Mouse (Mus musculus): Measurements from ENCODE around the gene Fbxo9.

DNA sequence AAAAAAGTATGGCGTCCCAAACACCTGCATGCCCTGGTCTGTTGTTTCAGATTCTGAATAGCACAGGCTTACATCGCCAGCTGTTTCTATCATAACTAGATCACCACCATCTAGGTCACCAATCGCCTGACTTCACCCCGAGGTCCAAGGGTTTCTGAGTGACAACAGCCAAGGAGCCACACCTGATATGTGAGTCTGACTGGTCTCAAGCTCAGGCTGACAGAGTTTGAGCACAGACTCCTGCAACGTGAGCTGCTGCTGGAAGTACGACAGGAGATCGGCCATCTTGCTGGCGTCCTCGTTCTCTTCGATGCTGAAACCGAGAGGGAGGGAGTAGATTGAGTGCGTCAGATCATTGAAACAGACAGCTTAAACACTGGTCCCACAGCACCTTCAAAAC, 13.2 kb downstream of the Fbxo9 start:
- TF ChIP-seq TBP (conservative IDR thresholded peaks at IDR 0.05; ENCODE audit: low read depth, low read length) (no peak), POLR2A (IDR thresholded peaks at IDR 0.05; ENCODE audit: low read depth, low read length) (no peak), MEF2A (IDR thresholded peaks at IDR 0.05; ENCODE audit: borderline replicate concordance, low read depth, low read length) (no peak), CTCF (conservative IDR thresholded peaks at IDR 0.05 in 1 of 2, IDR thresholded peaks at IDR 0.05 in 1 of 2; ENCODE audit: low read depth in 2 of 2, low read length in 2 of 2) (no peak), ETS1 (conservative IDR thresholded peaks at IDR 0.05; ENCODE audit: low read depth, low read length) (no peak)

Data from CH12.LX (cell line).